Comparison of ENCODE assay signal across 17 mouse cellular contexts in genomic region chr3:108016468-108016867, GRCm38 (mm10). TPM values are rescaled to one million over a fixed set of nuclear protein-coding genes. Genes with fewer than 3 reads are reported as not detected.
DNase-seq lines count a peak whose midpoint lies in the region; ATAC-seq and TF ChIP-seq lines count a peak whose summit lies in the region.
"Not testable (repeated sequence)": the region's sequence is repeated elsewhere in the genome, so short reads cannot be mapped to it uniquely, and the experiment has no call there.
"Had no signal": no experiment of that assay in that cellular context is flagged by ENCODE, and none has a peak within 500 bp of the region (broad histone marks: within the 10 kb centered on the region; RNA-seq: fewer than 3 reads in every experiment).

No protein-coding gene starts in this region.

- not testable (repeated sequence) for H3K79me2 ChIP-seq in heart, adult 2 months (replicated peaks; ENCODE audit: control insufficient read depth, insufficient read depth, low read length)

- peak overlapping the region; percentile 19; the same call in 1 of the 2 replicates for H3K9ac ChIP-seq in heart, adult 2 months (ENCODE audit: low read depth, low read length)
- peak overlapping the region; percentile 50; the same call in 1 of the 2 replicates for H3K9ac ChIP-seq in hindbrain, embryonic 14.5 days
- H3K9ac ChIP-seq in kidney, embryonic 15.5 days = peak overlapping the region; percentile 46; the same call in 1 of the 2 replicates
- H3K9ac ChIP-seq in liver, embryonic 11.5 days (ENCODE audit: low read depth, low read length); lung, postnatal 0 days (replicated peaks; ENCODE audit: low read depth); neural tube, embryonic 12.5 days: not testable (repeated sequence)

- H3K4me2 ChIP-seq in hindbrain, embryonic 14.5 days (replicated peaks) = peak overlapping the region; percentile 72
- H3K4me2 ChIP-seq in kidney, embryonic 15.5 days = peak overlapping the region; percentile 88
- H3K4me2 ChIP-seq in liver, embryonic 11.5 days = peak overlapping the region; percentile 67
- peak overlapping the region; percentile 67 for H3K4me2 ChIP-seq in lung, postnatal 0 days (replicated peaks; ENCODE audit: low read depth, low read length)
- H3K4me2 ChIP-seq in neural tube, embryonic 12.5 days (replicated peaks) = peak overlapping the region; percentile 80; the same call in 1 of the 2 replicates

- not testable (repeated sequence) for TF ChIP-seq POLR2A in heart, adult 2 months (IDR thresholded peaks at IDR 0.05; ENCODE audit: insufficient read depth, low read depth, low read length); testis, adult 2 months (IDR thresholded peaks at IDR 0.05; ENCODE audit: control insufficient read depth, low read depth, low read length)

- not testable (repeated sequence) for H3K9me3 ChIP-seq in erythroblast, embryonic 14.5 days (ENCODE audit: control insufficient read depth, low read length); hindbrain, embryonic 14.5 days (ENCODE audit: control insufficient read depth, low read length); kidney, embryonic 15.5 days (replicated peaks); liver, embryonic 11.5 days (ENCODE audit: control insufficient read depth, low read length); lung, postnatal 0 days (ENCODE audit: low read length); neural tube, embryonic 12.5 days

- ATAC-seq in hindbrain, embryonic 14.5 days (ENCODE audit: low FRiP score); kidney, embryonic 15.5 days (replicated peaks; ENCODE audit: low FRiP score); liver, embryonic 11.5 days (replicated peaks; ENCODE audit: low FRiP score); lung, postnatal 0 days; neural tube, embryonic 12.5 days (ENCODE audit: low FRiP score, low read depth): not testable (repeated sequence)

- H3K4me1 ChIP-seq in erythroblast, embryonic 14.5 days (ENCODE audit: control insufficient read depth) = peaks cover 16% of the 10 kb centered on the region
- H3K4me1 ChIP-seq in heart, adult 2 months (ENCODE audit: control insufficient read depth, insufficient read depth, low read length) = peaks cover 18% of the 10 kb centered on the region
- not testable (repeated sequence) for H3K4me1 ChIP-seq in hindbrain, embryonic 14.5 days (replicated peaks; ENCODE audit: control insufficient read depth, insufficient read depth, low read length); lung, postnatal 0 days (ENCODE audit: insufficient read depth, low read depth, low read length); neural tube, embryonic 12.5 days; testis, adult 2 months (ENCODE audit: control insufficient read depth, insufficient read depth, low read length)
- H3K4me1 ChIP-seq in kidney, embryonic 15.5 days = peaks cover 32% of the 10 kb centered on the region
- peaks cover 10% of the 10 kb centered on the region for H3K4me1 ChIP-seq in liver, embryonic 11.5 days (replicated peaks; ENCODE audit: control insufficient read depth, insufficient read depth, low read length)

- not testable (repeated sequence) for TF ChIP-seq EP300 in heart, adult 2 months (IDR thresholded peaks at IDR 0.05; ENCODE audit: insufficient read depth, low read depth, low read length); lung, postnatal 0 days (IDR thresholded peaks at IDR 0.05)

- H3K27ac ChIP-seq in heart, adult 2 months = peak overlapping the region; percentile 95
- not testable (repeated sequence) for H3K27ac ChIP-seq in hindbrain, embryonic 14.5 days; kidney, embryonic 15.5 days; liver, embryonic 11.5 days (ENCODE audit: low read depth, low read length); lung, postnatal 0 days (ENCODE audit: low read length); neural tube, embryonic 12.5 days
- H3K27ac ChIP-seq in testis, adult 2 months (ENCODE audit: control insufficient read depth, insufficient read depth, low read depth, low read length) = peak overlapping the region; percentile 93

- DNase-seq in heart, adult 2 months; hindbrain, embryonic 14.5 days (ENCODE audit: low spot score); liver, embryonic 11.5 days (ENCODE audit: low spot score); lung, postnatal 0 days (ENCODE audit: low spot score): not testable (repeated sequence)

- not testable (repeated sequence) for H3K36me3 ChIP-seq in erythroblast, embryonic 14.5 days (ENCODE audit: control insufficient read depth); hindbrain, embryonic 14.5 days (replicated peaks; ENCODE audit: control insufficient read depth, insufficient read depth); kidney, embryonic 15.5 days; liver, embryonic 11.5 days (ENCODE audit: control insufficient read depth, insufficient read depth, low read length); lung, postnatal 0 days (ENCODE audit: insufficient read depth, low read length); neural tube, embryonic 12.5 days; testis, adult 2 months (ENCODE audit: control insufficient read depth, insufficient read depth, low read length)
- H3K36me3 ChIP-seq in heart, adult 2 months (ENCODE audit: control insufficient read depth, insufficient read depth, low read length) = peaks cover 12% of the 10 kb centered on the region; the same call in 1 of the 2 replicates

- WGBS in heart, adult 2 months = 91% methylated on average over 5 of the region's 5 CpGs
- WGBS in hindbrain, embryonic 14.5 days = 96% methylated on average over 5 of the region's 5 CpGs
- whole genome bisulfite sequencing in kidney, embryonic 15.5 days = 86% methylated on average over 5 of the region's 5 CpGs
- WGBS in liver, embryonic 11.5 days = 83% methylated on average over 5 of the region's 5 CpGs
- WGBS in lung, postnatal 0 days = 88% methylated on average over 5 of the region's 5 CpGs
- WGBS in neural tube, embryonic 12.5 days = 85% methylated on average over 5 of the region's 5 CpGs

- peak overlapping the region; percentile 24 for H3K4me3 ChIP-seq in erythroblast, embryonic 14.5 days (replicated peaks)
- H3K4me3 ChIP-seq in heart, adult 2 months = peak overlapping the region; percentile 63
- not testable (repeated sequence) for H3K4me3 ChIP-seq in hindbrain, embryonic 14.5 days (replicated peaks; ENCODE audit: low read length); kidney, embryonic 15.5 days (replicated peaks); lung, postnatal 0 days (ENCODE audit: low read depth, low read length); neural tube, embryonic 12.5 days
- peak overlapping the region; percentile 45 for H3K4me3 ChIP-seq in liver, embryonic 11.5 days (ENCODE audit: low read depth, low read length)
- H3K4me3 ChIP-seq in testis, adult 2 months (ENCODE audit: control insufficient read depth, low read depth, low read length) = peak overlapping the region; percentile 89

- intact Hi-C loops in heart, adult 2 months (cut with DNase I) = loop anchor here (5.0 to 10.0 kb wide), 3 partner anchors 34 to 252 kb away; partner anchors contain the start of gene Csf1

- TF ChIP-seq CTCF in heart, adult 2 months (IDR thresholded peaks at IDR 0.05); lung, postnatal 0 days (IDR thresholded peaks at IDR 0.05); testis, adult 2 months (IDR thresholded peaks at IDR 0.05; ENCODE audit: control insufficient read depth, insufficient read depth, insufficient replicate concordance, low read depth, low read length): not testable (repeated sequence)

- not testable (repeated sequence) for H3K27me3 ChIP-seq in erythroblast, embryonic 14.5 days (ENCODE audit: control insufficient read depth); heart, adult 2 months (ENCODE audit: control insufficient read depth, insufficient read depth, low read length); hindbrain, embryonic 14.5 days (ENCODE audit: control insufficient read depth, insufficient read depth, low read length); kidney, embryonic 15.5 days; liver, embryonic 11.5 days (replicated peaks; ENCODE audit: control insufficient read depth, insufficient read depth, low read length); lung, postnatal 0 days (replicated peaks; ENCODE audit: insufficient read depth, low read length); neural tube, embryonic 12.5 days (replicated peaks); testis, adult 2 months (ENCODE audit: control insufficient read depth, insufficient read depth, low read length)

RNA-seq across cellular contexts. Expression of gene Gstm1, which starts 1.3 kb away (rescaled TPM):
- polyA plus RNA-seq in erythroblast, embryonic 14.5 days (2012) = 3.7 and 4.9 TPM in 2 replicates
- 100 to 1,000 TPM; 334 to 410 TPM for total RNA-seq in heart, adult 2 months (2021)
- 602 and 658 TPM in 2 replicates for polyA plus RNA-seq in heart, adult 2 months (2012; rRNA removed)
- polyA plus RNA-seq in hindbrain, embryonic 14.5 days (2014; fragmentation: Nextera tagmentation; extraction: Ambion mirVana) = 92.3 and 106 TPM in 2 replicates
- polyA plus RNA-seq in kidney, embryonic 15.5 days (2015; fragmentation: Nextera tagmentation; extraction: Ambion mirVana) = 75.6 and 93.6 TPM in 2 replicates
- 244 and 267 TPM in 2 replicates for polyA plus RNA-seq in liver, embryonic 11.5 days (2014; fragmentation: Nextera tagmentation; extraction: Ambion mirVana)
- 230 and 249 TPM in 2 replicates for polyA plus RNA-seq in lung, postnatal 0 days (2015; fragmentation: Nextera tagmentation; extraction: Ambion mirVana)
- polyA plus RNA-seq in neural tube, embryonic 12.5 days (2016; fragmentation: Nextera tagmentation; extraction: Ambion mirVana) = 24.1 and 24.8 TPM in 2 replicates
- 547 and 702 TPM in 2 replicates for polyA plus RNA-seq in testis, adult 2 months (2012; rRNA removed)

RNA-seq across cellular contexts. Expression of gene Gstm4, which starts 28.2 kb away (rescaled TPM):
- polyA plus RNA-seq in erythroblast, embryonic 14.5 days (2012) = 0.02 and 0.07 TPM in 2 replicates
- total RNA-seq in heart, adult 2 months (2021) = 10 to 100 TPM; 11.7 to 11.9 TPM
- 17.1 and 24.6 TPM in 2 replicates for polyA plus RNA-seq in heart, adult 2 months (2012; rRNA removed)
- polyA plus RNA-seq in hindbrain, embryonic 14.5 days (2014; fragmentation: Nextera tagmentation; extraction: Ambion mirVana) = 17.5 and 19.1 TPM in 2 replicates
- polyA plus RNA-seq in kidney, embryonic 15.5 days (2015; fragmentation: Nextera tagmentation; extraction: Ambion mirVana) = 15.9 and 18.8 TPM in 2 replicates
- polyA plus RNA-seq in liver, embryonic 11.5 days (2014; fragmentation: Nextera tagmentation; extraction: Ambion mirVana) = 21.2 and 22.8 TPM in 2 replicates
- polyA plus RNA-seq in lung, postnatal 0 days (2015; fragmentation: Nextera tagmentation; extraction: Ambion mirVana) = 11.2 and 13.4 TPM in 2 replicates
- polyA plus RNA-seq in neural tube, embryonic 12.5 days (2016; fragmentation: Nextera tagmentation; extraction: Ambion mirVana) = 11.6 and 14.5 TPM in 2 replicates
- polyA plus RNA-seq in testis, adult 2 months (2012; rRNA removed) = 18.9 and 20.7 TPM in 2 replicates

RNA-seq across cellular contexts. Expression of gene Gstm2, which starts 30.2 kb away (rescaled TPM):
- polyA plus RNA-seq in erythroblast, embryonic 14.5 days (2012) = not detected in 2 replicates
- 100 to 1,000 TPM; 214 to 222 TPM for total RNA-seq in heart, adult 2 months (2021)
- polyA plus RNA-seq in heart, adult 2 months (2012; rRNA removed) = 169 and 280 TPM in 2 replicates
- 7.9 and 8.4 TPM in 2 replicates for polyA plus RNA-seq in hindbrain, embryonic 14.5 days (2014; fragmentation: Nextera tagmentation; extraction: Ambion mirVana)
- polyA plus RNA-seq in kidney, embryonic 15.5 days (2015; fragmentation: Nextera tagmentation; extraction: Ambion mirVana) = 93.9 and 101 TPM in 2 replicates
- polyA plus RNA-seq in liver, embryonic 11.5 days (2014; fragmentation: Nextera tagmentation; extraction: Ambion mirVana) = 16.7 and 18.2 TPM in 2 replicates
- polyA plus RNA-seq in lung, postnatal 0 days (2015; fragmentation: Nextera tagmentation; extraction: Ambion mirVana) = 129 and 132 TPM in 2 replicates
- polyA plus RNA-seq in neural tube, embryonic 12.5 days (2016; fragmentation: Nextera tagmentation; extraction: Ambion mirVana) = 14.3 and 14.4 TPM in 2 replicates
- 246 and 344 TPM in 2 replicates for polyA plus RNA-seq in testis, adult 2 months (2012; rRNA removed)
- total RNA-seq: MEL had no signal
- polyA plus RNA-seq: CD4-positive, CD25-positive, alpha-beta regulatory T cell, adult 4 months had no signal

RNA-seq across cellular contexts. Expression of gene Gstm3, which starts 47.4 kb away (rescaled TPM):
- 0.03 TPM in 1 of 2 replicates, not detected in the other for polyA plus RNA-seq in erythroblast, embryonic 14.5 days (2012)
- not detected for total RNA-seq in heart, adult 2 months (2021)
- polyA plus RNA-seq in heart, adult 2 months (2012; rRNA removed) = 0.08 TPM in 1 of 2 replicates, not detected in the other
- polyA plus RNA-seq in hindbrain, embryonic 14.5 days (2014; fragmentation: Nextera tagmentation; extraction: Ambion mirVana) = not detected in 2 replicates
- polyA plus RNA-seq in kidney, embryonic 15.5 days (2015; fragmentation: Nextera tagmentation; extraction: Ambion mirVana) = 0.26 and 0.66 TPM in 2 replicates
- polyA plus RNA-seq in liver, embryonic 11.5 days (2014; fragmentation: Nextera tagmentation; extraction: Ambion mirVana) = 7.5 and 7.7 TPM in 2 replicates
- 0.27 and 0.40 TPM in 2 replicates for polyA plus RNA-seq in lung, postnatal 0 days (2015; fragmentation: Nextera tagmentation; extraction: Ambion mirVana)
- polyA plus RNA-seq in neural tube, embryonic 12.5 days (2016; fragmentation: Nextera tagmentation; extraction: Ambion mirVana) = not detected in 2 replicates
- polyA plus RNA-seq in testis, adult 2 months (2012; rRNA removed) = 0.19 TPM in 1 of 2 replicates, not detected in the other
- total RNA-seq: adrenal gland, adult 2 months; gastrocnemius, postnatal 25 days; left cerebral cortex, postnatal 10 days; megakaryocyte progenitor cell, adult 5-6 weeks; MEL had no signal
- polyA plus RNA-seq: brain, embryonic 14.5 days; CD4-positive, CD25-positive, alpha-beta regulatory T cell, adult 4 months; frontal cortex, adult 2 months; spleen, adult 2 months had no signal

Comparison
In these comparisons a context has a peak if more than half of its experiments do, and no peak if none do; other contexts are left out.
1. RNA of gene Gstm4, which starts 28.2 kb away (polyA plus RNA-seq): 21.2 to 22.8 TPM in liver, embryonic 11.5 days, 18.9 to 20.7 TPM in testis, adult 2 months, 15.9 to 18.8 TPM in kidney, embryonic 15.5 days, 17.5 to 19.1 TPM in hindbrain, embryonic 14.5 days, 17.1 to 24.6 TPM in heart, adult 2 months, 11.6 to 14.5 TPM in neural tube, embryonic 12.5 days and 11.2 to 13.4 TPM in lung, postnatal 0 days; 0.02 to 0.07 TPM in erythroblast, embryonic 14.5 days; every median in the first group is over 10 times any median in the second.
2. Peak in every context shown above with its lines, with median percentiles within 50 percentile points of each other: H3K4me2 ChIP-seq.